Mouse (Mus musculus): ENCODE measurements around the gene Aff1.

The Aff1 gene

GRCm38 (mm10) chr5:103836148-103836784 is 144.1 kb downstream of the Aff1 start:
- no peak for DNase-seq (ENCODE audit: low spot score in 2 of 2)

DNA sequence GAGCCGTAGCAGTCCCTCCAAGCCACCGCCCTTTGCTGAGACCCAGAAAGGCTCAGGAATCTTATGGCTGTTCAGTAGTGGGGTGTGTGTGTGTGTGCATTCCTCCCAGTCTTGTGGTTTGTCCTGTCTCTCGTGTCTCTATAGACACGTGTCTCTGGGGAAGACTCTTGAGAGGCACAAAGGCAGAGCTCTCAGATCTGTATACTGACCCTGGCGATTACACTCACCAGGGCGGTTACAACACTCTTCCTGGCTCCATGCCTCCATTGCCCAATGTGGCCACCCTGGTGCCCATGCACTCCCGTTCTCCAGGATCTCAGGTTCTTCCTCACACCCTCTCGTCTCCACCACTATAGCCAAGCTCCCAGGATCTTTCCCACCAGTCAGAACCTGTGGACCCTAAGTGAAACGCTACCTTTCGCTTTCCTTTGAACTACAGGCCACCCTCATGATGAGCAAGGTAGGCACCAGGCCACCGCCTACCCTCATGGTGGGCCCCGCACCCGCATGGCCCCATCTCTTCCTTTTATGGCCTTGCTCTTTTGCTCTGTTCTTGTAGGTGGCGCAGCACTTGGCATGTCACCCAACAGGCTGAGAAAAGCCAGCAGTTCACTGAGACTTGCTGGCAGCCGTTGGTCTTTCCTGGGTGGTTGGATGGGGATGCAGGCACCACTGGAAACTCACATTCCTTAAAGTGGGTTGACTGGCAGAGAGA is 146.5 kb downstream of the Aff1 start:
- no peak for DNase-seq (ENCODE audit: low spot score in 2 of 2)

- DNase-seq (ENCODE audit: low spot score in 2 of 2), result no peak
Observed at GRCm38 (mm10) chr5:103839265-103839626, 147.1 kb downstream of the Aff1 start.

GRCm38 (mm10) chr5:103843938-103844337 is 151.8 kb downstream of the Aff1 start:
- DNase-seq (ENCODE audit: low spot score in 2 of 2), result peak in 1 of 2 experiments; percentile 47

GRCm38 (mm10) chr5:103845418-103846153 is 153.4 kb downstream of the Aff1 start:
- DNase-seq (ENCODE audit: low spot score in 2 of 2), result peak in 1 of 2 experiments; percentile 33

DNA sequence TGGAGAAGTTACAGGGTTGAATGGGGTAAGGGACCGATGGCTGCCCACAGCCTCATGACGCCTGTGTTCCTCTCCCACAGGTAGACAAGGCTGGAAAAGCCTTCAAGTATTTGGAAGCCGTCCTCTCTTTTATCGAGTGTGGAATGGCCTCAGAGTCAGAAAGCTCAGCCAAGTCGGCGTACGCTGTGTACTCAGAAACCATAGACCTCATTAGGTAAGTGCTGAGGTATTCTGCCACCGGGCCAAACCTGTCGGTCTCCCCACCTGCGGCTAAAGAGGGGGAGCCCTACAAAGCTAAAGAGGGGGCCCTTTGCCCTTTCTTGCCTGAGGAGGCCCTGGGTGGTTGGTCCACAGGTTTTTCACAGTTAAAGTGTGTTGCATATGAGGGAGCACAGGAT is 154.0 kb downstream of the Aff1 start:
- DNase-seq (ENCODE audit: low spot score in 2 of 2), result no peak

- DNase-seq (ENCODE audit: low spot score in 2 of 2), result no peak
Observed at GRCm38 (mm10) chr5:103846609-103847008, 154.4 kb downstream of the Aff1 start.

DNA sequence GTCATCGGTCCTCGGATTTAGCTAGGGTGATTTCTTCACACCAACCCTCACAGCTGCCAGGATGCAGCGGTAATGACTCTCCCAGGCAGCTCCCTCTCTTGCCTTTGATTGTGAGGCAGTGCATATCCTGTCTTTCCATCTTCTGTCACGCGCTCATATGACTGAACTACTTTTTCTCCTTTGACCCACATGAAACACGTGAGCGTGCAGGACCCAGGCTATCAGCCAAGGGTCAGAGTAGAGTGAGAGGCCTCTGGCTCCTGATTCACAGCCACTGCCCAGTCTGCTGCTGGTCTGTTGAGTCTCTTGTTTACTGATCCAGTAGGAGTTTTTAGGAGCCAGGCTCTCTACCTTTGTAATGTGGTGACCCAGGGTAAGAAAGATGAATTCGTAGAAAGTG is 156.4 kb downstream of the Aff1 start:
- no peak for DNase-seq (ENCODE audit: low spot score in 2 of 2)

DNA sequence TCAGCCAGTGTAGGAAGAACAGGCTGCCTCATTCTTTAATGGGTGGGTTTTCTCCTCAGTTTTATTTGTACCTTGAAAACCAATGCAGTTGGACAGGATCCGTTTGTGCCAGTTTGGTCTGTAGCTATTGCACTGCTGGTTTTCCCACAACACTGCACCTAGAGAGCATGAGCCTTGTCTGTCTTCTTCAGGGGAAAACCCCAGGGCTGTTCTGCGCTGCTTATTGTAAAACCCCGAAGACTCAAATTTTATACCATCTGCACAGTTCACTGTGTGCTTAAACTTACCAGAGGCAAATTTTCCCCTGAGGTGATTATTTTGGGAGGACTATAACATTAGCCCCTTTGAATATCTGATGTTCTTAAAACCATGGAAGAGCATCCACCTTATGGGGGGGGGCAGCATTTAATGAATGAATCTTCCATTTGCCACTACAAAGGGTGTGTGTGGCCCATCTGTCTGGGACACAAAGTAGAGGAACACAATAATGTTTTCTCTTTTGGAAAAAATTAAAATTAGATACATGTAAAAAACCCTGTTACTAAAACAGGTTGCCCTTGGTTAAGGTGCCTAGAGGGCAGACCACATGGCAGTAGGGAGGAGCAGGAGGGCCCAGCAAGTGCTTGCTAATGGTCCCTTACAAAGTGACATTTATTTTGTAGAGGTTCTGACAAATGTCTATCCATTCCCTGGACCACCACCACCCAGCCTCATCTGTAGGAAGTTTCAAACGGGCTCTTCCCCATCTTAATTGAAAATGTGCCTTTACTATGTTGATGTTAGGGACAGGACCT is 160.8 kb downstream of the Aff1 start:
- DNase-seq (ENCODE audit: low spot score in 2 of 2), result no peak

DNA sequence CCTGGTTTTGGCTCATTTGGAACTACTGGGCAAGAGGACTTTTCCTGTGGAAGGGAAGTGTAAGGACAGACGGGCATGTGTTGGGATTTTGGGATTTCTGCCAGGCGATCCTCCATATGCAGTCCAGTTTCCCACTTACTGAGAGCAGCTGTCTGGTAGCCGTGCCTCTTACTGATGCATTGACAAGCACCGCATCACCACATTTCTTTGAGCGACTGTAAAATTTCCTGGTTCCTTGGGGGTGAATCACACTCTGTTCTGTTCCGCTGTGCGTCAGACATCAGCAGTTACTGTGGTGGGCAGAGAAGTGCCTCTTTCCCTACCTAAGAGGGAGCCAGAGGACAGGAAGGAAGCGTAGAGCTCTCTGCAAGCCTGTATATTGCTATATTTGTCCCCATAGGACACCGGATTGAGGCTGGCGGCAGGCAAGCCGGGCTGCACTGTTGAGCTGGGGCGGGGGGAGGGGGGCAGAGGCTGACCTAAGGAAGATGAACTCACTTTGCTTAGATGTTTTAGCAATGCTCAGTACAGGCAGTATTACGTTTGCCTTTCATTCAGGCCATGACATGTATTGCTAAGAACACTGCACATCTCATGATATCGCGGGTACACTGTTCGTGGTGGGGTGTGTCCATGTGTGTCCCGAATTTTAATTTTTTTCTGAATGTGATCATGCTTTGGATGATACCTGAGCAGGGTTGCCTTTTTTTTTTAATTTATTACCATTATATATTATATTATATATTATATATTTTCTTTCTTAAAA is 162.1 kb downstream of the Aff1 start:
- peak; percentile 66 for DNase-seq (ENCODE audit: low spot score in 2 of 2)

GRCm38 (mm10) chr5:103854807-103855194 is 162.6 kb downstream of the Aff1 start:
- DNase-seq (ENCODE audit: low spot score in 2 of 2), result no peak

GRCm38 (mm10) chr5:103855483-103856211 is 163.5 kb downstream of the Aff1 start:
- DNase-seq (ENCODE audit: low spot score in 2 of 2), result no peak

GRCm38 (mm10) chr5:103856286-103857009 is 164.3 kb downstream of the Aff1 start:
- peak in 1 of 2 experiments; percentile 52 for DNase-seq (ENCODE audit: low spot score in 2 of 2)

GRCm38 (mm10) chr5:103857151-103857550 is 165.0 kb downstream of the Aff1 start:
- DNase-seq (ENCODE audit: low spot score in 2 of 2), result no peak

DNA sequence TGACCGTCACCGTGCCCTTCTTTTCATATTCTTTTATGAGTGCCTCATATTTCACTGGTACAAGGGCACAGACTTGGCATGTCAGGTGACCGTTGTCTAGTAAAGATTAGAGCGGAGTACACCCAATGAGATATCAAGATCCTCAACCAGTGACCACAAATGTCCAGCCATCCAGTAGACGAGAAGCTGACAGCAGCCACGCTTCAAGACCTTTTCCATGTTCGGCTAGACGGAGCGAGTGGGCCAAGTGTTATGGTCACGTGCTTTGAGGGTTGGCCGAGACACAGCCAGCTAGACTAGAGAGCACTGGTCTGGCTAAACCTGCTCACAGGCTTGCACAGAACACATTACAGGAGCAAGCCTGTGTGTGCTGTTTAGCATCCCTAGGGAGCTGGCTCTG is 168.4 kb downstream of the Aff1 start:
- DNase-seq (ENCODE audit: low spot score in 2 of 2), result no peak

DNA sequence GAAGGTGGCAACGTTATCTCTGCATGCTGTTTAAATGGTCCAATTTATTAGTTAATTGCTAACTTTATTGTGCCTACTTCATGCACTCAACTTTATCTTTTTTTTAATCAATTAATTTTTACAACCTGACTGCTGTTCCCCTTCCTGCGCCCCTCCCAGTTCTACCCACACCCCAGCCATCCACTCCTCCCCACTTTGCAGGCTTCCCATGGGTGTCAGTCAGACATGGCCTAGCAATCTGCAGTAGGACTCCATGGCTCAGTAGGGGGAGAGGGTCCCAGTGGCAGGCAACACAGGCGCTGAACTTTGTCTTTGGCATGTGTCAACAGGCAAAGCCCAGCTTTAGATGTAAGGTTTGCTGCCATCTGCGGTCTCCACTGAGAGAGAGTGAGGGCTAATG is 171.6 kb downstream of the Aff1 start:
- DNase-seq (ENCODE audit: low spot score in 2 of 2), result no peak

- DNase-seq (ENCODE audit: low spot score in 2 of 2), result no peak
Observed at GRCm38 (mm10) chr5:103889766-103890165, 197.6 kb downstream of the Aff1 start.

DNA sequence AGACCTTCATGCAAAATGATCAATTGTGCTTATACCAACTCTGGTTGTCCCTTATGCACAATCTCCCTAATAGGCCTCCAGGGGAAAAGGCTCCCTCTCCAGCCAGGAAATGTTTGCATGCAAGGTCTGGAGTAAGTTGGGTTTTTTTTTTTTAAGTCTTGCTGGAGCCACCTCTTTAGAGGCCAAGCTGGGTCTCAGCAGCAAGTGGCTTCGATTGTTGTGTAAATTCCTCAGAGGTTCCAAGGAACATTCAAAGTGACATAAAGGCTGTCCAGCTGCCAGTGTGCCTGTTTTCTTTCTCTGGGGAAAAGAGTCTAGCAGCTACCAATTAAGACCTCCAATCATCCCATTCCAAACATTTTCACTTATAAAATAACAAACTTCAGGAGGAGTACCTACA is 206.1 kb downstream of the Aff1 start:
- no peak for DNase-seq (ENCODE audit: low spot score in 2 of 2)
